Mouse (Mus musculus): ENCODE results near the gene Asb6. TPM values are rescaled to one million over a fixed set of nuclear protein-coding genes. Genes with fewer than 3 reads are reported as not detected.

Asb6 gene
- total and polyA plus RNA-seq, 3 experiments: 21.9 to 30.0 (median 23.7) TPM

GRCm38 (mm10) chr2:30795271-30795888 is 34.8 kb downstream of the Asb6 start:
- no peak for DNase-seq (ENCODE audit: extremely low read depth)
- H3K79me2 ChIP-seq (replicated peaks; ENCODE audit: control insufficient read depth, extremely low read depth, insufficient read depth, poor library complexity, severe bottlenecking): no peaks in the 10 kb centered on the region
- dilution Hi-C loops (cut with MboI; ENCODE audit: extremely low pct_ligation_motif_present, extremely low pct_unique_long_range_greater_than_20kb, low sequenced_read_pairs) (no loop called here), in situ Hi-C loops (cut with MboI; ENCODE audit: low pct_ligation_motif_present, low pct_unique_long_range_greater_than_20kb, low sequenced_read_pairs) (no loop called here)
- H3K4me1 ChIP-seq (ENCODE audit: control insufficient read depth in 1 of 2, insufficient read depth in 2 of 2): peaks cover 11 to 35% of the 10 kb centered on the region in 2 experiments
- H3K9me3 ChIP-seq (replicated peaks; ENCODE audit: low read length): no peaks in the 10 kb centered on the region
- H3K4me2 ChIP-seq (ENCODE audit: insufficient read depth, low read depth, poor library complexity, severe bottlenecking): peak overlapping the region; percentile 38
- H3K27me3 ChIP-seq (replicated peaks): peaks cover 41% of the 10 kb centered on the region
- H3K27ac ChIP-seq (ENCODE audit: insufficient read depth, low read depth): no peak overlapping the region
- no peak for TF ChIP-seq UBTF (IDR thresholded peaks at IDR 0.05; ENCODE audit: low read depth, low read length)
- no peak for TF ChIP-seq IRF4 (IDR thresholded peaks at IDR 0.05; ENCODE audit: low read depth, low read length)
- no peak for TF ChIP-seq SIN3A (IDR thresholded peaks at IDR 0.05; ENCODE audit: low read length)
- no peak for TF ChIP-seq EP300 (IDR thresholded peaks at IDR 0.05; ENCODE audit: low read length)
- no peak for TF ChIP-seq ZKSCAN1 (IDR thresholded peaks at IDR 0.05; ENCODE audit: borderline replicate concordance, low read depth, low read length)
- no peak for TF ChIP-seq ZMIZ1 (IDR thresholded peaks at IDR 0.05; ENCODE audit: low read depth, low read length)
- H3K4me3 ChIP-seq (replicated peaks in 1 of 3; ENCODE audit: low read depth in 2 of 3, low read length in 2 of 3, poor library complexity in 1 of 3): no peak overlapping the region
- no peaks in the 10 kb centered on the region for H3K36me3 ChIP-seq (replicated peaks in 1 of 2; ENCODE audit: control insufficient read depth in 1 of 2, insufficient read depth in 1 of 2, low read length in 1 of 2)
- H3K9ac ChIP-seq (ENCODE audit: insufficient read depth, low read depth): no peak overlapping the region

GRCm38 (mm10) chr2:30794179-30795108 is 35.7 kb downstream of the Asb6 start:
- dilution Hi-C loops (cut with MboI; ENCODE audit: extremely low pct_ligation_motif_present, extremely low pct_unique_long_range_greater_than_20kb, low sequenced_read_pairs) (no loop called here), in situ Hi-C loops (cut with MboI; ENCODE audit: low pct_ligation_motif_present, low pct_unique_long_range_greater_than_20kb, low sequenced_read_pairs) (loop anchor here (5.0 kb wide), 2 partner anchors 72 to 357 kb away; no protein-coding TSS in a partner anchor)
- Histone ChIP-seq H3K9me3 (replicated peaks; ENCODE audit: low read length) (no peaks in the 10 kb centered on the region), H3K4me1 (ENCODE audit: control insufficient read depth in 1 of 2, insufficient read depth in 2 of 2) (peaks cover 11 to 35% of the 10 kb centered on the region in 2 experiments), H3K27ac (ENCODE audit: insufficient read depth, low read depth) (no peak overlapping the region), H3K36me3 (replicated peaks in 1 of 2; ENCODE audit: control insufficient read depth in 1 of 2, insufficient read depth in 1 of 2, low read length in 1 of 2) (no peaks in the 10 kb centered on the region), H3K9ac (ENCODE audit: insufficient read depth, low read depth) (no peak overlapping the region), H3K79me2 (replicated peaks; ENCODE audit: control insufficient read depth, extremely low read depth, insufficient read depth, poor library complexity, severe bottlenecking) (no peaks in the 10 kb centered on the region), H3K27me3 (replicated peaks) (peaks cover 32% of the 10 kb centered on the region), H3K4me3 (replicated peaks in 1 of 3; ENCODE audit: low read depth in 2 of 3, low read length in 2 of 3, poor library complexity in 1 of 3) (peak overlapping the region; percentile 15 to 44 (median 31)), H3K4me2 (ENCODE audit: insufficient read depth, low read depth, poor library complexity, severe bottlenecking) (peak overlapping the region; percentile 38)
- DNase-seq (ENCODE audit: extremely low read depth): peak; percentile 78
- TF ChIP-seq EP300 (IDR thresholded peaks at IDR 0.05; ENCODE audit: low read length) (no peak), ELF1 (IDR thresholded peaks at IDR 0.05; ENCODE audit: low read depth, low read length) (0 out of 2 replicates have a peak, but pooled peaks have one; percentile 15), GABPA (IDR thresholded peaks at IDR 0.05; ENCODE audit: insufficient replicate concordance, low read depth, low read length) (no peak), USF1 (IDR thresholded peaks at IDR 0.05; ENCODE audit: low read depth, low read length) (no peak), SIN3A (IDR thresholded peaks at IDR 0.05; ENCODE audit: low read length) (peak; percentile 68), E2F4 (IDR thresholded peaks at IDR 0.05; ENCODE audit: insufficient replicate concordance, low read depth, low read length) (no peak), ZNF384 (IDR thresholded peaks at IDR 0.05; ENCODE audit: low read depth, low read length) (no peak), ZKSCAN1 (IDR thresholded peaks at IDR 0.05; ENCODE audit: borderline replicate concordance, low read depth, low read length) (no peak), NELFE (IDR thresholded peaks at IDR 0.05; ENCODE audit: low read depth, low read length) (0 out of 2 replicates have a peak, but pooled peaks have one; percentile 50), CTCF (conservative IDR thresholded peaks at IDR 0.05 in 1 of 2, IDR thresholded peaks at IDR 0.05 in 1 of 2; ENCODE audit: low read depth in 2 of 2, low read length in 2 of 2) (peak; percentile 28 to 92), SMC3 (IDR thresholded peaks at IDR 0.05; ENCODE audit: low read depth, low read length) (peak; percentile 95), POLR2AphosphoS2 (IDR thresholded peaks at IDR 0.05; ENCODE audit: low read depth, low read length) (no peak), NRF1 (IDR thresholded peaks at IDR 0.05; ENCODE audit: low read depth, low read length) (no peak; the same call in 1 of the 2 replicates), CHD1 (IDR thresholded peaks at IDR 0.05; ENCODE audit: low read depth, low read length) (no peak), TBP (conservative IDR thresholded peaks at IDR 0.05; ENCODE audit: low read depth, low read length) (no peak), JUN (IDR thresholded peaks at IDR 0.05; ENCODE audit: insufficient read depth, low read depth, low read length) (no peak), PAX5 (IDR thresholded peaks at IDR 0.05; ENCODE audit: low read length) (no peak), USF2 (conservative IDR thresholded peaks at IDR 0.05; ENCODE audit: low read depth, low read length) (no peak), MEF2A (IDR thresholded peaks at IDR 0.05; ENCODE audit: borderline replicate concordance, low read depth, low read length) (peak; percentile 28; the same call in 1 of the 2 replicates), BHLHE40 (IDR thresholded peaks at IDR 0.05; ENCODE audit: low read depth, low read length) (peak; percentile 53), RCOR1 (conservative IDR thresholded peaks at IDR 0.05; ENCODE audit: low read depth, low read length) (no peak), MYC (IDR thresholded peaks at IDR 0.05; ENCODE audit: low read depth, low read length) (0 out of 2 replicates have a peak, but pooled peaks have one; percentile 10), RAD21 (IDR thresholded peaks at IDR 0.05; ENCODE audit: low read depth, low read length) (peak; percentile 92), HCFC1 (IDR thresholded peaks at IDR 0.05; ENCODE audit: low read depth, low read length) (peak; percentile 45; the same call in 1 of the 2 replicates), MXI1 (IDR thresholded peaks at IDR 0.05; ENCODE audit: low read depth, low read length) (peak; percentile 69)
